8 mouse cellular contexts compared by ENCODE assay signal in genomic region chr9:7216240-7216639, GRCm38 (mm10). TPM values are rescaled to one million over a fixed set of nuclear protein-coding genes. Genes with fewer than 3 reads are reported as not detected.
DNase-seq lines count a peak whose midpoint lies in the region; ATAC-seq and TF ChIP-seq lines count a peak whose summit lies in the region.
"Had no signal": no experiment of that assay in that cellular context is flagged by ENCODE, and none has a peak within 500 bp of the region (broad histone marks: within the 10 kb centered on the region; RNA-seq: fewer than 3 reads in every experiment).

No protein-coding gene starts in this region.

- no peak overlapping the region for H3K9ac ChIP-seq in kidney, postnatal 0 days (ENCODE audit: low read depth, low read length)
- no peak overlapping the region for H3K9ac ChIP-seq in kidney, embryonic 14.5 days (ENCODE audit: low read depth, low read length)
- H3K9ac ChIP-seq: embryonic facial prominence, embryonic 13.5 days had no signal

- no peaks in the 10 kb centered on the region for H3K9me3 ChIP-seq in kidney, postnatal 0 days (replicated peaks; ENCODE audit: low read length)
- H3K9me3 ChIP-seq in kidney, embryonic 14.5 days (ENCODE audit: control insufficient read depth, low read length): no peaks in the 10 kb centered on the region

- no peak for ATAC-seq in kidney, postnatal 0 days (replicated peaks; ENCODE audit: low FRiP score, low read depth)
- ATAC-seq in kidney, embryonic 14.5 days (ENCODE audit: low FRiP score, low TSS enrichment): no peak

- H3K27me3 ChIP-seq in kidney, postnatal 0 days (ENCODE audit: insufficient read depth, low read length): no peaks in the 10 kb centered on the region
- H3K27me3 ChIP-seq in kidney, embryonic 14.5 days (ENCODE audit: control insufficient read depth, insufficient read depth, low read length): no peaks in the 10 kb centered on the region
- H3K27me3 ChIP-seq: embryonic facial prominence, embryonic 13.5 days had no signal

- no peaks in the 10 kb centered on the region for H3K4me1 ChIP-seq in kidney, postnatal 0 days (replicated peaks; ENCODE audit: insufficient read depth, low read length)
- no peaks in the 10 kb centered on the region for H3K4me1 ChIP-seq in kidney, embryonic 14.5 days (ENCODE audit: control insufficient read depth, insufficient read depth, low read length)
- H3K4me1 ChIP-seq: embryonic facial prominence, embryonic 13.5 days had no signal

- WGBS in kidney, postnatal 0 days: 49% methylated on average over 2 of the region's 2 CpGs
- 52% methylated on average over 2 of the region's 2 CpGs for WGBS in kidney, embryonic 14.5 days

- H3K36me3 ChIP-seq in kidney, postnatal 0 days (ENCODE audit: insufficient read depth, low read length): no peaks in the 10 kb centered on the region; the same call in 1 of the 2 replicates
- peaks cover 3% of the 10 kb centered on the region; the same call in 1 of the 2 replicates for H3K36me3 ChIP-seq in kidney, embryonic 14.5 days (ENCODE audit: control insufficient read depth, insufficient read depth, low read length)

- no peak overlapping the region for H3K4me3 ChIP-seq in kidney, postnatal 0 days (replicated peaks; ENCODE audit: low read depth, low read length)
- no peak overlapping the region for H3K4me3 ChIP-seq in kidney, embryonic 14.5 days (ENCODE audit: low read length)
- H3K4me3 ChIP-seq: embryonic facial prominence, embryonic 13.5 days had no signal

- no peak overlapping the region for H3K4me2 ChIP-seq in kidney, postnatal 0 days (ENCODE audit: low read length)
- H3K4me2 ChIP-seq in kidney, embryonic 14.5 days (replicated peaks; ENCODE audit: low read depth, low read length): no peak overlapping the region
- H3K4me2 ChIP-seq: embryonic facial prominence, embryonic 13.5 days had no signal

- peak; percentile 67 for DNase-seq in kidney, postnatal 0 days (ENCODE audit: low spot score)
- peak; percentile 48 for DNase-seq in CD4-positive helper T cell, adult 2 months (ENCODE audit: low read depth, low spot score)
- peak; percentile 13 for DNase-seq in MEL-GATA-1-ER (ENCODE audit: extremely low read depth, low read depth)
- peak; percentile 44 for DNase-seq in lung, postnatal 10 days
- DNase-seq in adrenal gland, adult 8-10 months: no peak
- DNase-seq in urinary bladder, postnatal 25 days (ENCODE audit: low spot score): no peak

- TF ChIP-seq CTCF in kidney, postnatal 0 days (IDR thresholded peaks at IDR 0.05; ENCODE audit: low read depth): peak; percentile 75

- no peak overlapping the region for H3K27ac ChIP-seq in kidney, postnatal 0 days
- H3K27ac ChIP-seq in kidney, embryonic 14.5 days (ENCODE audit: low read depth, low read length): no peak overlapping the region
- H3K27ac ChIP-seq: embryonic facial prominence, embryonic 13.5 days had no signal

RNA-seq across cellular contexts. Expression of gene Dcun1d5, which starts 31.9 kb away (rescaled TPM):
- 132 and 139 TPM in 2 replicates for polyA plus RNA-seq in kidney, postnatal 0 days (2015; fragmentation: Nextera tagmentation; extraction: Ambion mirVana)
- polyA plus RNA-seq in kidney, embryonic 14.5 days (2014; fragmentation: Nextera tagmentation; extraction: Ambion mirVana): 139 and 157 TPM in 2 replicates
- total RNA-seq in adrenal gland, adult 8-10 months (2022): 10 to 100 TPM; 69.6 to 91.1 (median 74.0) TPM

RNA-seq across cellular contexts. Expression of gene Dync2h1, which starts 32.0 kb away (rescaled TPM):
- polyA plus RNA-seq in kidney, postnatal 0 days (2015; fragmentation: Nextera tagmentation; extraction: Ambion mirVana): 14.9 and 16.1 TPM in 2 replicates
- polyA plus RNA-seq in kidney, embryonic 14.5 days (2014; fragmentation: Nextera tagmentation; extraction: Ambion mirVana): 23.4 and 32.4 TPM in 2 replicates
- 10 to 100 TPM; 15.3 to 32.3 (median 19.9) TPM for total RNA-seq in adrenal gland, adult 8-10 months (2022)

RNA-seq across cellular contexts. Expression of gene Mmp13, which starts 56.1 kb away (rescaled TPM):
- polyA plus RNA-seq in kidney, postnatal 0 days (2015; fragmentation: Nextera tagmentation; extraction: Ambion mirVana): 0.18 and 0.33 TPM in 2 replicates
- 0.26 TPM in 1 of 2 replicates, not detected in the other for polyA plus RNA-seq in kidney, embryonic 14.5 days (2014; fragmentation: Nextera tagmentation; extraction: Ambion mirVana)
- total RNA-seq in adrenal gland, adult 8-10 months (2022): 1 to 10 TPM in 2 of 4 experiments, under 1 TPM in 2; 0.35 to 2.3 (median 1.5) TPM

Comparison
In these comparisons a context has a peak if more than half of its experiments do, and no peak if none do; other contexts are left out.
1. DNase-seq: peak in kidney, postnatal 0 days (single experiment), CD4-positive helper T cell, adult 2 months (single experiment), MEL-GATA-1-ER (single experiment) and lung, postnatal 10 days (single experiment); none in adrenal gland, adult 8-10 months (single experiment) and urinary bladder, postnatal 25 days (single experiment).